Mouse (Mus musculus) ES-E14 (cell line): Measurements from ENCODE around the gene Dpp6.

Experiments used
- CHD2 ChIP-seq: IDR thresholded peaks from 2 replicates; pipeline ENCODE4 v1.6.1; 2014; ENCODE audit warnings: mild to moderate bottlenecking, low read depth, low read length, inconsistent platforms
- ZNF384 ChIP-seq: IDR thresholded peaks from 2 replicates; pipeline ENCODE4 v1.6.1; 2012; ENCODE audit warnings: low read depth, low read length, inconsistent platforms

GRCm38 (mm10) chr5:27408854-27409253 lies 591.9 kb downstream of the Dpp6 start:
- TF ChIP-seq ZNF384 (no peak), CHD2 (no peak)
